Mouse (Mus musculus) heart, embryonic 15.5 days (tissue): ENCODE results near the gene Dera. TPM values are rescaled to one million over a fixed set of nuclear protein-coding genes. Genes with fewer than 3 reads are reported as not detected.

Experiments used
- ATAC-seq: fragments of 200-750 bp; cut with Nextera tagmentation; replicated peaks from 2 replicates; pipeline ENCODE4 v1.8.0; 2017; ENCODE audit warnings: low read depth, moderate TSS enrichment; ENCODE audit not compliant: insufficient number of reproducible peaks, insufficient read depth, low FRiP score
- H3K27ac ChIP-seq: fragments of 300-500 bp; sonication (generic); 2 replicates; pipeline ENCODE4 v1.5.1; 2015; ENCODE audit warnings: mild to moderate bottlenecking, inconsistent platforms
- H3K27me3 ChIP-seq: fragments of 300-500 bp; sonication (generic); 2 replicates; pipeline ENCODE4 v1.6.1; 2015; ENCODE audit warnings: inconsistent platforms
- H3K36me3 ChIP-seq: fragments of 300-500 bp; sonication (generic); 2 replicates; pipeline ENCODE4 v1.6.1; 2015; ENCODE audit warnings: mild to moderate bottlenecking, inconsistent platforms
- H3K4me1 ChIP-seq: fragments of 300-500 bp; sonication (generic); replicated peaks from 2 replicates; pipeline ENCODE4 v1.6.1; 2015; ENCODE audit warnings: inconsistent platforms
- H3K4me2 ChIP-seq: fragments of 300-500 bp; sonication (generic); 2 replicates; pipeline ENCODE4 v1.6.1; 2015; ENCODE audit warnings: inconsistent platforms, mild to moderate bottlenecking, moderate library complexity
- H3K4me3 ChIP-seq: fragments of 300-500 bp; sonication (generic); 2 replicates; pipeline ENCODE4 v1.5.1; 2015; ENCODE audit warnings: mild to moderate bottlenecking, inconsistent platforms
- H3K9ac ChIP-seq: fragments of 300-500 bp; sonication (generic); 2 replicates; pipeline ENCODE4 v1.6.1; 2015; ENCODE audit warnings: mild to moderate bottlenecking, inconsistent platforms
- H3K9me3 ChIP-seq: fragments of 300-500 bp; sonication (generic); replicated peaks from 2 replicates; pipeline ENCODE4 v1.6.1; 2016; ENCODE audit warnings: inconsistent platforms
- WGBS: fragments of 180-500 bp; shearing (Covaris S2); methylation state at CpG from one replicate; pipeline ENCODE4 v1.1.7; 2015; ENCODE audit warnings: mixed read lengths; 5-methylcytosine and 5-hydroxymethylcytosine counted together
- polyA plus RNA-seq: library from polyadenylated mRNA; unstranded; fragments of >200 nt; fragmentation: Nextera tagmentation; extraction: Ambion mirVana; gene quantifications from 2 replicates; pipeline ENCODE4 v1.2.1, GENCODE M21; 2015

The Dera gene
- polyA plus RNA-seq, 1 experiment from 2014 or later = 37.2 TPM

DNA sequence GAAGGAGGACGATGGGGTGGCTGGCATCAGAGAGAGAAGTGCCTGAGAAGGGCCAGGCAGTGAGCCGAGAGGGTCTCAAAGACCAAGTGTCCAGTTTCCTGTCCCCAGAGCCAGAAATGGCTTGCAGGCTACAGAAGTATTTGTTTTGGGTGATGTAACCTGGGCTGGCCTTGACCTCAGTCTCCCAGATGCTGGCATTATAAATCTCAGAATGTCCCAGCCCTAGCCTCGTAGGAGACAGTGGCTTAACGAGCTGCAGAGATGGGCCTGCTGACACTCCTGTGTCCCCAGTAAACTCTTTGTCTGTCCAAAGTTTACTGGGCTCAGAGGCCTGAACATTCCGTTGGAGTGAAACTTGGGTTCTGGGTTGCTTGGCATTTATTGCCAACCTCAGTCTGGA is 55.8 kb downstream of the Dera start:
- no peaks in the 10 kb centered on the region for H3K9me3 ChIP-seq
- H3K4me3 ChIP-seq = no peak overlapping the region
- H3K36me3 ChIP-seq = no peaks in the 10 kb centered on the region
- WGBS = 70% methylated on average over 5 of the region's 5 CpGs
- no peak overlapping the region for H3K27ac ChIP-seq
- H3K27me3 ChIP-seq = no peaks in the 10 kb centered on the region
- no peak for ATAC-seq
- H3K4me2 ChIP-seq = no peak overlapping the region
- no peak overlapping the region for H3K9ac ChIP-seq
- H3K4me1 ChIP-seq = no peaks in the 10 kb centered on the region

DNA sequence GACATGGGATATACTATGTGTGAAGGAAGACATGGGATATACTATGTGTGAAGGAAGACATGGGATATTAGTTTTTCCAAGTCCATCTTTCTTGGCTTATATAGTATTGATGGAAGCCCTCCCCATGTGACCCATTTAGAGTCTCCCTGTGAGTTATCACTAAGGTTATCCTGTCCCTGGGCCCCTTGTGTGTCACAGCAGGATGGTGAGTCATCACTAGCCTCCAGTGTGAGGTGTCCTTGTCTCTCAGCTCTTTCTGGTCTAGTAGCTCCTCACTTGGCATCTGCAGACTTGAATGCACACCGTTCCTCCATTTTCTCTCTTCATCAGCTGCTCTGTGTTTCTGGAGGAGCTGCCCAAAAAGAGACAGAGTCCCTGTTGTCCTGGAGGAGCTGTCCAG is 59.7 kb downstream of the Dera start:
- ATAC-seq = no peak
- Histone ChIP-seq H3K27ac (no peak overlapping the region), H3K4me3 (no peak overlapping the region), H3K4me1 (no peaks in the 10 kb centered on the region), H3K9ac (no peak overlapping the region), H3K9me3 (no peaks in the 10 kb centered on the region), H3K4me2 (no peak overlapping the region), H3K36me3 (no peaks in the 10 kb centered on the region), H3K27me3 (no peaks in the 10 kb centered on the region)
- 76% methylated on average over 1 of the region's 1 CpGs for WGBS

DNA sequence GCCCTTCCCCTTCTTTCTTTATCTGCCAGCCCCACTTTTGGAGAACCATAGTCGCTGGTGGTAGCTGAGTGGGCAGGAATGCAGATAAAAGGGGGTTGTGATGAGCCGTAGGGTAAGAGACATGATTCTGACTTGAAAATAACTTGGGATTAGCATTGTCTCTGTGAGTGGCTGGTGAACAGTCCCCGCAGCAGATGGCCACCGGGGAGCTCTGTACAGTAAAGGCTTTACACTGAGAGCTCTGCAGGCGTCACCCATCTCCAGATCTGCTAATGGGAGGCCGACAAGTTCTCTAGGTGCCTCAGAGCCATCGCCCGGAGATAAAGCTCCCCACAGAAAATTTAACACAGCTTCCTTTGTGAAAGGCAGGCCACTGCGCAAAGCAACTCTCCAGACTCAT is 62.2 kb downstream of the Dera start:
- H3K9ac ChIP-seq = no peak overlapping the region
- no peaks in the 10 kb centered on the region for H3K36me3 ChIP-seq
- H3K9me3 ChIP-seq = no peaks in the 10 kb centered on the region
- H3K27ac ChIP-seq = no peak overlapping the region
- 54% methylated on average over 9 of the region's 9 CpGs for WGBS
- ATAC-seq = no peak
- no peak overlapping the region for H3K4me2 ChIP-seq
- no peaks in the 10 kb centered on the region for H3K27me3 ChIP-seq
- H3K4me1 ChIP-seq = no peaks in the 10 kb centered on the region
- H3K4me3 ChIP-seq = no peak overlapping the region

DNA sequence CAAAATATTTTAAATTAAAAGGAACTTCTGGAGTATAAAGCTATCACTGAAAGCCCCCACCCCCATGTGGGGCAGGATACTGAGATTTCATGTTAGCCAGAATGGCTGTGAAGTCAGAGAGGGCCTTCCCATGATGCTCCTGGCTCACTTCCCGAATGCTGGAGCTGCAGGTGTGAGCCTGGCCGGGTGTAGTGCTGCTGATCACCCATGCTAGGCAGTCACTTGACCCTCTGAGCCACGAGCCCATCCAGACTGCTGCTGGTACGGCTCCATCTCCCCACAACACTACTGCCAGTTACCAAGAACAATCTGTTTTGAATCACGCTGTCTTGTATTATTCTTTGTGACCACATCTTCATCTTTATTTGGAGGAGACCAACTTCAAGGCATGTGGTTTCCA is 68.2 kb downstream of the Dera start:
- no peak overlapping the region for H3K4me2 ChIP-seq
- ATAC-seq = no peak
- H3K9ac ChIP-seq = no peak overlapping the region
- no peaks in the 10 kb centered on the region for H3K4me1 ChIP-seq
- H3K27ac ChIP-seq = no peak overlapping the region
- WGBS = 75% methylated on average over 5 of the region's 5 CpGs
- no peaks in the 10 kb centered on the region for H3K36me3 ChIP-seq
- no peaks in the 10 kb centered on the region for H3K9me3 ChIP-seq
- no peaks in the 10 kb centered on the region for H3K27me3 ChIP-seq
- H3K4me3 ChIP-seq = no peak overlapping the region

DNA sequence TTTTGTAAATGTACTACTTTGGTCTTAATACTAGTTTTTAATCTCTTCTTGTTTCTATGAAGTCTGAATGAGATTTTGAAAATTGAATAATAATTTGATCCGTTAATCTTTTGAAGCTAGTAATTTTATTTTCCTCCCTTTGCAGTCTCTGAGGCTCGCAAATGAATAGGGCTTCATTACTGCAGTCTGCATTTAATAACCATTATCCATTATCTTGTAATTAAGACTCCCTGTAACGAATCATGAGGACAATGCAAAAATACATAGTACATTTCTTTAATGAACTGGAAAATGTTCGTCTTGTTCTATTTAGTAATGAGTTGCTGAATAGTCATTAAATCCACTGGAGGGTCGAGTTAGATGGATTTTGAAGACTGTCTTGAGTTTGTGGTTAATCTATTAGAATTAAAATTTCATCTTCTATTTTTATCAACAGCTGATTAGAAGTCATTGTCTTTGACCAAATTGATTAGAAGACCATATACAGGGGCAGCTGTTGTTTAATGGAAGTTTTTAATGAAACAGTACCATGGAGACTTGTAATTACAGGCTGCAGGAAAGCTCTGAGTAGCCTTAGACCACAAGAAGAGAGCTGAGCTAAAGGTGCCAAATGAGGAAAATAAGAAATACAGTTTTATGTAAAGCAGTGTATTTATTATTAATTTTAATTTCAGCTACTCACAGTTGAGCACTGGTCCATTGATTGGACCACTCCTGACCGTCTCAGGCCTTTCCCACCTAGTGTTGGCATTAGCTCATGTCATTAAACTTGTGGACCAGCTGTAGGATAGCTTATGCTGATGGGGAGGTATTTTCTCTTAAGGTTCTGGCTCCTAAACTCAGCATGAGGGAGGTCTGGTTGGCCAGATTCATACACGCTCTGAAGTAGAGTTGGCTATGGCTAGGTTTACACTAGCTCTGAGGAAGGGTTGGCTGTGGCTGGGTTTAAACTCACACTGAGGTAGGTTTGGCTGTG is 70.0 kb downstream of the Dera start:
- Histone ChIP-seq H3K9ac (no peak overlapping the region), H3K4me1 (no peaks in the 10 kb centered on the region), H3K9me3 (no peaks in the 10 kb centered on the region), H3K4me2 (no peak overlapping the region), H3K27me3 (no peaks in the 10 kb centered on the region), H3K4me3 (no peak overlapping the region), H3K36me3 (no peaks in the 10 kb centered on the region), H3K27ac (no peak overlapping the region)
- ATAC-seq = no peak
- 86% methylated on average over 7 of the region's 7 CpGs for WGBS

DNA sequence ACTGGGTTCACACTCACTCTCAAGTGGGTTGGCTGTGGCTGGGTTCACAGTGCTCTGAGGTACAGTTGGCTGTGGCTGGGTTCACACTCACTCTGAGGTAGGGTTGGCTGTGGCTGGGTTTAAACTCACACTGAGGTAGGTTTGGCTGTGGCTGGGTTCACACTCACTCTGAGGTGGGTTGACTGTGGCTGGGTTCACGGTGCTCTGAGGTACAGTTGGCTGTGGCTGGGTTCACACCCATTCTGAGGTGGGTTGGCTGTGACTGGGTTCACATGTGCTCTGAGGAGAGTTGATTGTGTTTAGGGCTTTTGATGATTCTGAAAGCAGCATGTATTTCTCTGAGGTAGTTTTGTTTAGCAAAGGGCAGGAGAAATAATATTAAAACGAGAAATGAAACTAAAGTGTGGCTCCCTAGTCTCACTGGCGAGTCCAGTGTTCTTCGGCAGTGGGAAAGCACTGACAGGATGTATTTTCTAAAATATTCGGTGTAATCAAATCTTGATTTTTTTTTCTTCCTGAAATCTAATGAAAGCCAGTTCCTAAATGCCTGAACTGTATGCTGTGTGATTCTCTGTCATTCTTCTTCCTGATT is 70.8 kb downstream of the Dera start:
- no peaks in the 10 kb centered on the region for H3K27me3 ChIP-seq
- H3K9me3 ChIP-seq = no peaks in the 10 kb centered on the region
- no peak overlapping the region for H3K9ac ChIP-seq
- H3K4me2 ChIP-seq = no peak overlapping the region
- no peak overlapping the region for H3K4me3 ChIP-seq
- H3K4me1 ChIP-seq = no peaks in the 10 kb centered on the region
- ATAC-seq = no peak
- 83% methylated on average over 5 of the region's 5 CpGs for WGBS
- no peak overlapping the region for H3K27ac ChIP-seq
- H3K36me3 ChIP-seq = no peaks in the 10 kb centered on the region

DNA sequence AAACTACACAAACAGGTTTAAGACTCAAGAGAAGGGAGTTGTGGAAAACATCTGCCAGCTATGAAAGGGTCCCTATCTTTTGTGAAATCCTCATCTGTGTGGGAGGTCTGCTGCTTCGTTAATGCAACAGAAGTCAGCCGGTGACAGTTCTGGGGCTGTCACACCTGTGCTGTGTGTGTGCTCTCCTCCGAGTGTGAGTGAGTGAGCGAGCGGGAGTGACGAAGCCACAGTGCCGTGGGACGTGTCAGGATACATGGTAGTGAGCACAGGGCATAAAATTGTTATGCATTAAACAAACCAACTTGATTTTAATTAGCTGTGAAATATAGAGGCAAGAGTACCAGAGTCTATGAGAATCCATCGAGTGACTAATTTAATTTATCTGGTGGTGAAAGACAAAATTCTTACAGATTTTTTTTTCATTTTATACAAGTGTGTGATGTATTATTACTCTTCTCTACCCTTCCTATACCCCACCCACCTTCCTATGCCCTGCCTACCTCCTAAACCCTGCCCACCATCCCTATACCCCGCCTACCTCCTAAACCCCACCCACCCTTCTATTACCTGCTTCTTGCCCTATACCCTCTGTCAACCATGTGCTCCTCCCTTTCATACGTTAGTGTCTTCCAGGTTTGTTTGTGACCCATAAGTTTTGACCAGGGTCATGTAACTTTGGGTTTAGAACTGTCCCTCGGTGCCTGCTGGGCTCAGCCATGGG is 74.9 kb downstream of the Dera start:
- Histone ChIP-seq H3K27ac (no peak overlapping the region), H3K9ac (no peak overlapping the region), H3K27me3 (no peaks in the 10 kb centered on the region), H3K9me3 (no peaks in the 10 kb centered on the region), H3K4me2 (no peak overlapping the region), H3K36me3 (no peaks in the 10 kb centered on the region), H3K4me3 (no peak overlapping the region), H3K4me1 (no peaks in the 10 kb centered on the region)
- no peak for ATAC-seq
- 77% methylated on average over 12 of the region's 12 CpGs for WGBS

DNA sequence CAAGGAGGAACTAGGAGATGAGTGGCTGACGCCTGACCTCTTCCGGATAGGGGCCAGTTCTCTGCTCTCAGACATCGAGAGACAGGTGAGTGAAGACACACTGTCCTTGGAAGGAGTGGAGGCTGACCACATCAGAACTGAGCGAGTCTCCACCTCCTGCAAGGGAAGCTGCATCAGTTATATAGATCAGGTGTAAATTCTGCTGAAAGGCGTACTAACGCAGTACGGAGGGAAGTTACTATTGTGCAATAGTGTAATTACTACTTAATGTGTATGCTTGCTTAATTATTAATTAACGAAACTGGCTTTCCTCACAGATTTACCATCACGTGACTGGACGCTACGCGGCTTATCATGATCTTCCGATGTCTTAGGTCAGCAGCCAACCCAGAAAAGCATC is 82.5 kb downstream of the Dera start:
- Histone ChIP-seq H3K4me1 (no peaks in the 10 kb centered on the region), H3K27ac (no peak overlapping the region), H3K9me3 (no peaks in the 10 kb centered on the region; the same call in 1 of the 2 replicates), H3K27me3 (no peaks in the 10 kb centered on the region), H3K36me3 (no peaks in the 10 kb centered on the region), H3K4me3 (no peak overlapping the region), H3K4me2 (no peak overlapping the region), H3K9ac (no peak overlapping the region)
- ATAC-seq = no peak
- WGBS = 87% methylated on average over 13 of the region's 13 CpGs

DNA sequence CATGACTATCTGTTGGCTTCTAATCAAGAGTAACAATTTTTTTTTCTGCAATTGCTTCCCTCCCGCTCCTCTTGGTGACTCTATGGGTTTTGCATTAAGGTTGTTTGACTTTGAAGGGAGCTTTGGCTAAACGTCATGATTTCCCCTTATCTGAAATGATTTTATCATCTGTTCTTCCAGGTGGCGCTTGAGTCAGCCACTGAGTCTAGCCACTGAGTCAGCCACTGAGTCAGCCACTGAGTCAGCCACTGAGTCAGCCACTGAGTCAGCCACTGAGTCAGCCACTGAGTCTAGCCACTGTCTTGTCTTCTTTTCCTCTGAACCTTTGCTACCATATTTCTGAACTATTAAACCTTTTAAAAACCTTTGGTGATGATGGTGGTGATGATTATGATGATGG is 89.0 kb downstream of the Dera start:
- H3K36me3 ChIP-seq = no peaks in the 10 kb centered on the region
- 63% methylated on average over 3 of the region's 3 CpGs for WGBS
- no peaks in the 10 kb centered on the region for H3K4me1 ChIP-seq
- no peak overlapping the region for H3K4me2 ChIP-seq
- no peak overlapping the region for H3K9ac ChIP-seq
- H3K4me3 ChIP-seq = no peak overlapping the region
- H3K9me3 ChIP-seq = no peaks in the 10 kb centered on the region; the same call in 1 of the 2 replicates
- no peaks in the 10 kb centered on the region for H3K27me3 ChIP-seq
- ATAC-seq = no peak
- H3K27ac ChIP-seq = no peak overlapping the region

DNA sequence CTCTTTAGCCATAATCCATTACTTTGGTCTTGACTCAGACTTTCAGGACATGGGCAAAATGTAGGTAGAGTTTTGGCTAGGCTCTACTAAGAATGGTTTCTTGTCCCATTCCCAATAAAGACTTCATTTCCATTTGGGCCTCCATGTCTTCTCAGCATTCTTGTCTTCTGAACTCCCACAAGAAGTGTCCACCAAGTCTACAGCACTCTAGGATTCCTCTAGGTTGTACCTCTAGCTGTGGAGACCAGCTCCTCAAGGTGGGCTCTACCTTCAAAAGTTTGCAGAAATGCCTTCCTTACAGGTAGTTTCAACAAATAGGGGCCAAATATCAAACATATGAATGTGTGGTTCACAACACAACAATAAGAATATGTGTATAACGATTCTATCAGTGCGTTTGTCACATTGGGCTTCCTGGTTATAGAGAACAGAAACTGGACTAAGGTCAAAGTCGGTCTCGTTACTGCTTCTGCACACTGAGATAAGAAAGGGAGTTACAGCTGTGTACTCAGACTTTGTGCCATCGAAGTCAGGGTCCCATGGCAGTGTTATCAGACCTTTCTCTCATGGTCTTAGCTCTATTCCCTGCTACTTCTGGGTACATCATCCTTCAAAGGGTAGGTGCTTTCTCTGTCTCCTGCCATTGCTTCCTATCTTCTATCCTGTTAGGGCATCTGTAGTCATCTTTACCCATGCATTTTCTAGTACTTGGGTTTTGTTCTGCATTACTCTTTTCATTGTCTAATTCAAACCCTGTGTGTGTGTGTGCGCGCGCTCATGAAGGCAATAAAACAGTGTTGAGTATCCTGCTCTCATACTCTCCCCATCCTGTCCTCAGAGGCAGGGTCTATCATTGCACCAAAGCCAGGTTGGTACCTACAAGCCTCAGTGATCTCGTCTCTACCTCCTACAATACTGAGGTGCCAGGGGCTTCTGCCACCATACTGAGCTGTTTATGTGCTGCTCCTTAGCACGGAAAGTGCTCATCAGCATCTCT is 103.2 kb downstream of the Dera start:
- no peak for ATAC-seq
- H3K27ac ChIP-seq = no peak overlapping the region
- no peak overlapping the region for H3K4me3 ChIP-seq
- H3K9me3 ChIP-seq = peaks cover 9% of the 10 kb centered on the region; the same call in 1 of the 2 replicates
- no peak overlapping the region for H3K9ac ChIP-seq
- no peaks in the 10 kb centered on the region for H3K27me3 ChIP-seq
- no peaks in the 10 kb centered on the region for H3K4me1 ChIP-seq
- 88% methylated on average over 10 of the region's 10 CpGs for WGBS
- H3K36me3 ChIP-seq = no peaks in the 10 kb centered on the region
- H3K4me2 ChIP-seq = no peak overlapping the region
